Mouse (Mus musculus) cerebellum, postnatal 25 days (tissue): ENCODE data around the gene Gm10273.
A peak's percentile ranks its signal among the peaks of the same experiment; 100 is the strongest.

Experiments used
- DNase-seq, 2 experiments: peaks; one replicate each; pipeline ENCODE4 v3.0.0; 2021; ENCODE audit warnings: mixed read lengths in 2 of 2

Gene Gm10273

GRCm38 (mm10) chr10:59403793-59404149 lies 8.3 kb downstream of the Gm10273 start:
- DNase-seq: no peak

DNA sequence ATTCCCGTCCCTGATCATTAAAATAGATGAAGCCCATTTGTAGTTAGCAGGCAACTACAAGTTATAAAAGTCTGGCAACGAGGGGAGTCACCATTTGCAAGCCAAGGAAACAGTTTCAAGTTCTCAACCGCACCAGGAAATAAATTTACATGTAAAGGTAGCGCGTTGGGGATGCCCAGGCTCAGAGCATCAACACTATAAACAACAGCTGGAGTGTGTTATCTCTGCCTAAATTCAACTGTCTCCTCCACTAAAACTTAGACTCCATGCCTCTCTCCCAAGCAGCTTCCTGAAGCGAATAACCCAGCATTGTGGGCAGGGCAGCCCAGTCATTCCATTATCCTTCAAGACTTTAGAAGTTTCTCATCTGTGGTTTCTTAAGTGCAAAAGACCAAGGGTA lies 13.1 kb downstream of the Gm10273 start:
- DNase-seq: no peak

DNA sequence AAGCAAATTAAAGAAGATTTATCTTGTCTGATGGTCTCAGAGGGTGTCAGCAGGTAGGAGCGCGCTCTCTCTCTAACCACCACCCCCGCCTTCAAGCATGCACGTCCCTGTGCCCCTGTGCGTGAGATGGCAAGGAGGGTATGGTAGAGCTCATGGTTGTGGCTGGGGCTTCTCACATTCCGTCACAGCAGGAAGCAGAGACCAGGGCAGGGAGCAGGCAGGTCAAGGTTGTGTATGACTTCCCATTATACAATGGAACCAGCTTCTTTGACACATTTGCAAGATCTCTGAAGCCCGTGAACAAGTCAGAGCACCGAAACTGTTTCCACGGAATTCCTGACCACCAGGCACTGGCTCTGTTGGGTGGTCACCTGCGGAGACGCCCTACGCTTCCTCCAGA lies 14.8 kb downstream of the Gm10273 start:
- no peak for DNase-seq

GRCm38 (mm10) chr10:59413711-59414110 lies 18.3 kb downstream of the Gm10273 start:
- DNase-seq: no peak

DNA sequence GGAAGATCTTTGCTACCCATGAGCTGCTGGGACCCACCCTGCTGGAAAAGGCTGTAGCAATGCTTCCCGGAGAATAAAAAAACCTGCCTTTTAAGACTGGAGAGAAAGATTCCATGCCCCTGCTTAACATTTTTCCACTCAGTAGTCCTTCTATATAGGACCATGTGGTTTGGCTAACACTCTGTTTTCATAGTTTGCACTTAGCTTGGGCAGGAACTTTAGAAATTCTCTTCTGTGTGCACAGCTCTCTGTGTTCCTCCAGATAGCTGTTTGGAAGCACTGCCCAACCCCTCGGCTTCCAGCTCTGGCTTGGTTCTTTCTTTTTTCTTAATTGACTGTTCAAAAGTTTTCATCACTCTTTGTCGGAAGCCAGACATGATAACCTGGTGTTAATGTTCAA lies 21.2 kb downstream of the Gm10273 start:
- no peak for DNase-seq

GRCm38 (mm10) chr10:59419516-59419915 lies 24.1 kb downstream of the Gm10273 start:
- DNase-seq: no peak

GRCm38 (mm10) chr10:59424453-59424852 lies 29.0 kb downstream of the Gm10273 start:
- no peak for DNase-seq

- peak; percentile 77 to 86 for DNase-seq
Observed at GRCm38 (mm10) chr10:59425369-59425768, 29.9 kb downstream of the Gm10273 start.

DNA sequence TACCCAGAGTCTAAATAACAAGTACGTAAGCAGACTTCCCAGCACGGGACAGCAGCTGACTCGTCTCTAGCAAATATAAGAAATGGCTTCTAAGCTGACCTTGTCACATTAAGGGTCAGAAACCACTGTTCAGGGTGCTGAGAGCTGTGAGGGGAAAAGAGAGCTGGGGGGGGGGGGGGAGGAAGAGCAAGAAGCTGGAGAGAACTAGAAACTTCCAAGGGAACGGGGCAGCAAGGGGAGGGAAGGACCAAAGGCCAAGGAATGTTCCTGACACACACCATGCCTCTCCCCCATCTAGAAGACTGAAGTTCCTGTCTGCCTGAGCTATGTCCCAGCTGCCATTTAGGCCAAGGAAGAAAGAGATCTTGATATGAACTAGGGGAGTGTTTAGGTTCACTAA lies 30.9 kb downstream of the Gm10273 start:
- no peak for DNase-seq

DNA sequence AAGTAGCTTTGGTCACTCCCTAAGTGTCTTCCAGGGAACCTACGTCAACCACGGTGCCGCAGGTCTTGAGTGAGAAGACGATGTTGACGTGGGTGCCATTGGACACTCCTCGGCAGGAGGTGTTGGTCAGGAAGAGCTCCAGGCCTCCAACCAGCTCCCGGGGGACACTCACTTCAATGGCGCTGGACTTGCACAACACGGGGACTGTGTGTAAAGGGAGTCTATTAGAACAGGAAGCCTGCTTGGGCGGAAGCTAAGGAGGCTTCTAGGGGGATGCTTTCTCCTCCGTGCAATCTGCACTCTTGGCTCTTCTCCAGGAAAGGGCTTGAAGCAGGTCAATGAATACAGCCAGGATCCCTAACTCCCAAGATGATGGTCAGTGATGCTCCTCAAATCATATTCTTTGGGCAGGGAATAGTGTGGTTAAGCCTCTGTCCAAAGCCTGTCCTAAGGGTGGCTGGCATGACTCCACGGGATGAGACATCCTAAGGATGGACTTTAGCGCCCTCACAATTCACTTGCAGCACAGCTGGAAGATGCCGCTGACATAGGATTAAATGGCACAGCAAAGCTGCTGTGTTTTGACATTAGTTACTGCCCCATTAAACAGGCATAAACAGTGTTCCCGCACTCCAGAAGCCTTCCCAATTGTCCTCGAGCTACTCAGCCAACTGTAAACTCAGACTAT lies 34.2 kb downstream of the Gm10273 start:
- DNase-seq: no peak

GRCm38 (mm10) chr10:59430701-59431218 lies 35.3 kb downstream of the Gm10273 start:
- DNase-seq: no peak

- DNase-seq: no peak
Observed at GRCm38 (mm10) chr10:59435746-59436145, 40.3 kb downstream of the Gm10273 start.

DNA sequence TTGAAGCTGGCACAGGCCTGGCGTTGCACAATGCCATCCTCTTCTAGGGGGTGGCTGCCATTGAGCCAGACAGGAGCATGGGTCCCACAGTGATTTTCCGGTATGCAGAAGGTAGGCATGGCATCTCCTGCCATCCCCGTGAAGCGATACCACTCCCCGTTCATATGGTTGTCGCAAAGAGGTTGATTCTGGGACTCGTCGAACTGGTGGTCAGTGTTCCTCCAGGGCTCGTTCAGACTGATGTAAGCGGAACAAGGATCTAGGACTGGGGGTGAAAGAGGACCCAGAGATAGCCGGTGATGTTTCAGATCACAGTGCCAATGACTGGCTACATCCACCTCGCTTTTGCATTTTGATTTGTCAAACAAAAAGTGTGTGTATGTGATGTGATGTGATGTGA lies 43.2 kb downstream of the Gm10273 start:
- no peak for DNase-seq

DNA sequence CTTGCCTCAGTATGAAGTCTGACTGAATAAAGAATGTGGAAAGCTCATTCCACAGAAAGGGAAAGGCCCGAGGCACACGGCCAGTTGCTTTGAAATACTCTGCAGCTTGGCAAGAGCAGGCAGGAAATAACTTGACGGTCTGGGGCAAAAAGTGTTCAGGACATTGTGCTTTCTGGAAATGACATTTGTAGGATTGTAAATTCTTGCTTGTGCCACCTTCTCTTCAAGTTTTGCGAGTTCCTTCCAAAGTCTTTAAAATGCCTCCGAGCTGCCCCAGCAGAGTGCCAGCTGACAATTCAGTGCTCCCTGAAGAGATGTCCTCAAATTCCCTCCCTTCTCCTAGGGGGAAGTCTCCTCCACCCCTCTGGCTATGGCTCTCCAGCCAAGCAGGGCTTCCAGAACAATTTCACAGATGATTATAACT lies 44.1 kb downstream of the Gm10273 start:
- no peak for DNase-seq

- no peak for DNase-seq
Observed at GRCm38 (mm10) chr10:59440177-59440576, 44.7 kb downstream of the Gm10273 start.

GRCm38 (mm10) chr10:59441735-59442134 lies 46.3 kb downstream of the Gm10273 start, which contains the start of gene Oit3:
Oit3 (minus strand) TSS chr10:59441778.
- no peak for DNase-seq

DNA sequence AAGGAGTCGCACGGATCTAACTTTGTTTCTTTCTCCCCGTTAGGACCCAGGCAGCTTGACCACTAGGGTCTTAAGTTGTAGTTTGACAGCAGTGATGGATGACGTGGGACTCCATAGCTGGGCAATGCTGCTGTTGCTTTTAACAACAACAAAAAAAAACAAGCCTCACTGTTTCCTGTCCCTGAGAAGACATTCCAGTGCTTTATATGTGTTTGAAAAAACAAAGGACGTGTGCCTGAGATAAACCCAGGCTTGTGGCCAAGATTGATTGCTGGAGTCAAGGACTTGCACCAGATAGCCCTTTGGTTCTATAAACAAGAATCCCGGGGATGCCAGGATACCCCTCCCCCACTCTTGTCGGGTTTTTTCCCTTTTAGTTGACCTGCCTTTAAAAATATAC lies 47.8 kb downstream of the Gm10273 start:
- DNase-seq: no peak

GRCm38 (mm10) chr10:59444106-59444505 lies 48.7 kb downstream of the Gm10273 start:
- no peak for DNase-seq

GRCm38 (mm10) chr10:59444635-59445034 lies 49.2 kb downstream of the Gm10273 start:
- DNase-seq: no peak
